Mouse (Mus musculus) erythroblast, adult 5-6 weeks (primary cell): ENCODE measurements at regions not wholly inside any gene's neighbourhood (a gene's known extent, or its start where the extent isn't known, plus 50 kb on each side); places are given as distances from the start of the nearest gene placed in this dataset.

ENCODE experiments used
- ATAC-seq: replicated peaks from 2 replicates; pipeline ENCODE4 v1.8.0; 2016; ENCODE audit warnings: moderate number of reproducible peaks, mild to moderate bottlenecking, moderate TSS enrichment, inconsistent platforms; ENCODE audit not compliant: poor library complexity, low FRiP score, severe bottlenecking

DNA sequence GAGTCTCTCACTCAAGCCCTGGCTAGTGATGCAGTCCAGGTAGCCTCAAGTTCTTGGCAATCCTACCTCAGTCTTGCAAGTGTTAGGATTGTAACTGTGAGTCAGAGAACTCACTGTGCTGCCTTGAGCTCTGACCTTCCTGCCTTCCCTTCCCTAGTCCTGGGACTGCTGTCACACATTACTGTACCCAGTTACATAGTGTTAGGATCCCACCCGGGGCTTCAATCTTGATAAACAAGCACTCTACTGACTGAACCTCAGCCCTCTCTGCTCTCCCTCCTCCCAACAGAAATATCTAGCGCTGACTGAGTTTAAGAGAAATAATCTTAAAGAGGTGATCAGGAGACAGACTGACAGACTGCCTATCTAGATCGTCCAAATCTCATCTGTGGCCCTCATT, 143.8 kb upstream of the Noct start:
- ATAC-seq: no peak

DNA sequence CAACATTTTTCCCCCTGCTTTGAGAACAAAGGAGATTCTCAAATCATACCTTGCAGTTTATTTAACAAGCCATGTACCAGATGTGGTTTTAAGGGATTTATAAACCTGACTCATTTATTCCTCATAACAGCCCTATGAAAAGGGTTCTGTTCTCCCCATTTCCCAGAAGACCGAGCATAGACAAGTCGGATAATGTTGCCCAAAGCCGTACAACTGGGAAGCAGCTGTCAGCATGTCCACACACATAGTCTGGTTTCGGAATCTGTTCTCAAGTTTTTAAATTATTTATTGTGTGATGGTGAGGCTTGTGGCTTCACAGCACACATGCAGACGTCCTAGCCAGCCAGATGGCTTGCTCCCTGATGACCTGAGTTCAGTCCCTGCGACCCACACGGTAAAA, 143.4 kb upstream of the Noct start:
- no peak for ATAC-seq

DNA sequence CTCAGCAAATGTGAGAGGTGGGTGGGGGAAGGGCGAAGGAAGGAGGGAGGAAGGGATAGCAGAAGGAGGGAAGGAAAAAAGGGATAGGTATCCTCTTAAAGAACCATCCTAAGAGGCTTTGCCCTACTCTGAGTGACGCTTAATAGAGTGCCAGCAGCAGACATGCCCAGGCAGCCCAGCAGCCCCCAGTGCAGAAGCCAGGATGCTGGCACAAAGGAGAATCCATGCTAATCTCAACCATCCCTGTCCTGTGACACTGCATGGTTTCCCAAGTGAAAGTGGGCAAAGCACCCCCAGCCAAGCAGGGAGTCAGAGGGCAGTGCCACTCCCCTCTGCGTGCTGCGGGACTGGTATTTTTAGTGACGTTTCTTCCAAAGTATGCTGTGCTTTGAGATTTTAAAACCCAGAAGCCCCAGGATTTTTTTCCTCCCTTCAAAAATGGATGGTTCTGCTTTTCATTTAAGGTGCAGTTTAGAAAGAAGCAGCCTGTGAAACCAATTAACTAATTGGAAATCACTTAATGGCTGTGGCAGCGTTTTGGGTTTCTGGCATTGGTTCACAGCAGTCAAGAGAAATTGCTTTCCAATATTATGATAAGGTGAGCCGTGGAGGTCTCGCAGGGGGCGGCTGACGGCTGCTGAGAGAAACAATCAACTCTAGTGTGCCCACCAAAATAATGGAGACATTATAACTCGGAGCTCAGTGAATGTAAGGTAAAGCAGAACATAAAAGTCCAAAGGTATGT, 141.2 kb upstream of the Noct start:
- ATAC-seq: no peak

DNA sequence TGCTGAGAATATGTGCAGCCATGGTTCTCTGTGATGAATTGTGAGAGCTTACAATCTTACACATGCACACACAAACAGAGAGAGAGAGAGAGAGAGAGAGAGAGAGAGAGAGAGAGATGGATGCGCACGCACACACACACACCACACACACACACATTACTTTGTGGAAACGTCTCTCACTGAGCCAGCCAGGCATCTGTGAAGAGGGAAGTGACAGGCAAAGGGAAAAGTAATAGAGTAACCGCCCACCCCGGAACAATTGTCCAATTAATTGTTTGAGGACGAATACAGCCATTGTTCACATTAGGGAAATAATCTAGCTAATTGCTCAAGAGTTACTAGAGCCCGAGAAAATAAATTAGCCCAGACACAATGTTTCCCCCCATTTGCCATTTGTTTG, 140.7 kb upstream of the Noct start:
- ATAC-seq: no peak

DNA sequence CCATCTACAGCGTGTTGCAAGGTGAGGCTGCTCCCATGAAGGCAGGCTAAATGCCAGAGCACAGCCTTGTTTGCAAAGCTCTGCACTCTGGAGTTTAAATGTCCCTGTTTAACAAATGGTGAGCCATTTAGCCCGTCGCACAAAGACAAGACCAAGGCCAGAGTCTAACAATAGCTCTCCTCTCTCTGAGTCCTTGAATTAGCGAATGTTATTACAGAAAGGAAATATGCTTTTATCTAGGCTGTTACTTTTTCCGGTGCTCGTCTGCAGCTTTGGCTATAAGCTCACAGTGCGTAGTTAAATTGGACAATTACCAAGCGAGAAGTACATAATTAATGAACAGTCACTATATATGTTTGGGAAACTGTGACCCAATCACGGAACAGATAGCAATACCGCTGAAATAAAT, 137.8 kb upstream of the Noct start:
- ATAC-seq: no peak

DNA sequence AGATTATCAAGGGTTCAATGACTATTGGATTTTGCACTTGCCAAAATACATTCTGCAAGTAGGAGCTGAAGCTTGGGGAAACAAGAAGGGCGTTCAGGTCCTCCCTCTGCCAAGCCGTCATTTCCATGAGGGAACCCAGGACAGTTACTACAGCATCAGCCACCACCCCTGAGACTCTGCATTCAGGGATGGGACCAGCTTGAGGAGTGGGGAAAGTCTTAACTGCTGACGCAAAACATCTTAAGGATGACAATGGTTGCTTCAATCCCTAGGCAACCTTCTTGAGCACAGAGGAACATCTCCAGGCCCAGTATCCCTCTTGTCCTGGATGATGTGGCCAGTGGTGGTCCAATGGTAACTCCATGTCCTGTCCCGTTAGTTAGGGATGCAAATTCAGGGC, 137.2 kb upstream of the Noct start:
- no peak for ATAC-seq

DNA sequence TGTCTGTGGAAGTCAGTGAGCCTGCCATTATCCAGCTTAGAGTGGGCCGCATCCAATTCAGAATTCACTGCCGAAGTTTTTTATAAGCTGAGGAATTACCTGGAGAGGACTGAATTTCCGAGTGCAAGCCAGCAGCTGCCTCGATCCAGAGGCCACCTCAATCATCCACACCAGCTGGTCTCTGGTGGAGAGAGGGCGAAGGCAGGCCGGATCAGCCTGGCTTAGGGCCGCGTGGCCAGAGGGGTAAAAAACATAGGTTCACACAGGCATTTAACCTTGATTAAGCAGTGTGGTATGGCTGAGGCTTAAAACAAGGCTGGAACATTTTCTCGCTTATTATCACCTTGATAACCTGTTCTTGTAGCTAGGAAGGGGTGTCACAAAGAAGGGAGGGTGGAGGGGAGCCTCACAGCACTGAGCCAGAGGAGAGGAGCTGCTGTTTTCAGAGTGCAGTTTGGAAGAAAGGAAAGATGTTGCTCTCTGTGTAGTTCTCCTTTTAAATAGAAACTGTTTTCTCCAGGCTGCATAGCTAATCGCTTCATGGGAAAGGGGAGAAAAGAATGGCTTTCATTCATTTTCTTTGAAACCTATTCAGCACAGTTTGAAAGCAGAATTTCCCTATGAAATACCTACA, 135.1 kb upstream of the Noct start:
- ATAC-seq: no peak

DNA sequence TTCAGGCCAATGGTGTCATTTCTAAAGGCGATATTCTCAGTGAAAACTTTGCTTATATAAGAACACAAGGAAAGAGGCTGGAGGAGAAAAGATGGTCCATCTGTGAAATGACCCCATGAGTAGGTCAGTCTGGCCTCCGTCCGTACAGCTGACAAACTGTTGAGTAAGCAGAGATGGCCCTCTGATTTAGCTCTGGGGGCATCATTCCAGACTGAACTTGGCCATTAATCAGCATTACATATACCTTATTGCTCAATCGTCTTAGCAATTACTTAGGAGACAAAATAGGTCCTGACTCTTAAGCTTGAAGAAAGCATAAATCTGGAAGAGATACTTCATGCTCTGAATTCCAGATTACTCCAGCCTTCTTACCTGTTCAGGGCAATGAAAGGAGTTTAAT, 132.8 kb upstream of the Noct start:
- no peak for ATAC-seq

DNA sequence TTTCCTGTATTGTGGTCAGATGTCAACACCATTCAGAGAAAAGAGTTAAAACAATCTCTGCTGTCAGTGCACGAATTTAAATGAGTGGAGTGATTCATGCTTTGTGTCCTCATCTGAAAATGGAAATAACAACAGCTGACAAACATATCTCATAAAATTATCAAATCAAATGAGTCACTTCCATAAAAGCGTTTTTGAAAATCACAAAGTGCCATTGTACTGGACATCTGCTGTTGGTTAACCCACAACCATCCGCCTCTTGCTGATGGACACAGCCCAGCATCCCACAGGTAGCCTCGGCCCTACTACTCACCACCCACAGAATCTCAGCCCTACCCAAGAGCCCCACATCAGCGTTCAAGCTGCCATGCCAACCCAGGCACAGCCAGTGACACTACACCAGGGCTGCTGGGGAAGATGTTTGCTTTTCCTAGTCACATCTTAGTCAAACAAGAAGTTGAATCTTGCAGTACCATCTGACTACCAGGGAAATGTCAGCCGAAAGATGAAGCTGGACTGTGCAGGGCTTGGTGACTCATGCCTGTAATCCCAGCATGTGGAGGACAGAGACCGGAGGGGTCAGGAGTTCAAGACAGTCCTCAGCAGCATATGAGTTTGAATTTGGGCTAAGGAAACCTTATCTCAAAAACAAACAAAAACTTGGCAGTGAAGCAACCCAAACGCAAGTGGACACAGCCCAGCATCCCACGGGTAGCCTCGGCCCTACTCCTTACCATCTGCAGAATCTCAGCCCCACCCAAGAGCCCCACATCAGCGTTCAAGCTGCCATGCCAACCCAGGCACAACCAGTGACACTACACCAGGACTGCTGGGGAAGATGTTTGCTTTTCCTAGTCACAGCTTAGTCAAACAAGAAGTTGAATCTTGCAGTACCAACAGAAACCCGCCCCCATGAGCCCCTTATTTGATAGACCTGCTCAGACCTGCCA, 131.9 kb upstream of the Noct start:
- ATAC-seq: no peak

DNA sequence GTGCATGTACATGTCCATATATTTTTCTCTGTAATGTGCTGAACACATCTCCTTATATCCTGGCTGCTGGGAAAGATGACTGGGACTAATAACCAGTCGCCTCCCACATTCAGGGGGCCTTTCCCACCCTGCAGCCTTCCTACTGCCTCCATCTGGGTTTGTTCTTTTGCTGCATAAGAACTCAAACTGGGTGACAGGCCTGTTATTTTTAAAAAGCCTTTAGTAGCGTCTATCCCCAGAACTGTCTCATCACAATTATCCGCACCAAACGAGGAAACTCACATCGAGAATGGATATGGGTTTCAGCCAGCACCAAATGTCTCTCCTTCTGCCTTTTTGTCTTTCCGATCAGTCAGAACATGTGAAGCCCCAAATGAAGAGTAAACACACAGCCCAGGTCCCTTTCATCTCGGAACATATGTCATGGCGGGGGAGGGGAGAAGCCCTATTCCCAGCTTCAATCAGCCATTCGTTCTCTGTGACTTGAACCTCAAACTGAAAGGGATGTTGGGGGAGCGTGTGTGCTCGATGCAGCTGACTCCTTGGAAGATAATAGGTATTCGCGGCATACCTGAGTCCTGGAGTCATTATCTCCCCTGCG, 128.3 kb upstream of the Noct start:
- ATAC-seq: no peak

DNA sequence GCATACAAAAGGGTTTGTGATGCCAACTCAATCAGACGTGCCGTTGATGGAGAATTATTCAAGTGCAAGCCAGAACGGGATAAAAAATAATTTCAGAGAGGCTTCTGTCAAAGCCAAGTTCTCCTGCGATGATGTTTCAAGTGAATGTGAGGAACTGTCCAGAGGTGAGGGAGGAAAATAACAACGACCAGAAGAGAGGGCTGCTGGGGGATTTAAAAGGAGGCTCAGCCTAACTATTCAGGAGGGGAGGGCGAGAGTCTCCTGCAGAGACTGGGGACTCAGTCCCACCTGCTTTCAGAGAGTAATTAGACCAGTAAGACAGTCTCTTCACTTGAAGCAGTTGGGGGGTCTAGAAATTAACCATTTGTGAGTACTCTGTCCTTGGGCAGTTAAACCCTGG, 127.7 kb upstream of the Noct start:
- ATAC-seq: no peak

DNA sequence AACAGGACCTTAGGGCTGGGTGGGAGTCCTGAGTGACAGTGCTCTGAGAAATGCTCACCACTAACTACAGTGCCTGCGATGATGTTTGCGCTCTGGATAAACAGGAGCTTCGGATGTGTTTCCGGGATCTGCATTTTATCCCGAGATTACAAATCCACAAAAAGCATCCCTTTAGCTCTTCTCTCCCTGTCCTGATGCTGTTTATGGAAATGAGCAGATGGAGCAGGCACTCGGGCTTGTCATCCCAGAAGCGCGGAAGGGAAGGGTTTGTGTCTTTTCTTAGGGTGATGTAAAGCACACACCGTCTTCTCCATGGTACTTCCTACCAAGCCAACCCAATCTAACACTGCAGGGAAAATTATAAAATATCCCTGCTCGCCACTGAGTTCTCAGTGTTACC, 126.9 kb upstream of the Noct start:
- no peak for ATAC-seq

DNA sequence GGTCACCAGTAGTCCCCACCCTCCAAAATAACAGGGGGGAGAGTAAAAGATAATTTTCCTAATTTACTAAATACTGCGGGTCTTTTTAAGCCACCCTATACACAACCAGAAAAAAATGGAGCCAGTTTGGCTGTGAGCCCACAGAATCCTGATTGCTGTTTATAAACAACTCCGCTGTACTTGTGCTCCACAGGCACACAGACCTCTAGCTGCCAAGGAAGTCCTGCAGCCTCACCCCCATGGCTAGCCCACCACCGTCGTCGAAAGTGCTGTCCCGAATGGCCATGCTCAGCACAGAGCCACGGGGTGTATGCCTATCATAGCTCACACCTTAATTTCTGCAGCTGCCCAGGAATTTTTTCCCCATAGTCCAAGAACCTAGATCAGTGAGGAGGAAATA, 124.3 kb upstream of the Noct start:
- ATAC-seq: no peak

DNA sequence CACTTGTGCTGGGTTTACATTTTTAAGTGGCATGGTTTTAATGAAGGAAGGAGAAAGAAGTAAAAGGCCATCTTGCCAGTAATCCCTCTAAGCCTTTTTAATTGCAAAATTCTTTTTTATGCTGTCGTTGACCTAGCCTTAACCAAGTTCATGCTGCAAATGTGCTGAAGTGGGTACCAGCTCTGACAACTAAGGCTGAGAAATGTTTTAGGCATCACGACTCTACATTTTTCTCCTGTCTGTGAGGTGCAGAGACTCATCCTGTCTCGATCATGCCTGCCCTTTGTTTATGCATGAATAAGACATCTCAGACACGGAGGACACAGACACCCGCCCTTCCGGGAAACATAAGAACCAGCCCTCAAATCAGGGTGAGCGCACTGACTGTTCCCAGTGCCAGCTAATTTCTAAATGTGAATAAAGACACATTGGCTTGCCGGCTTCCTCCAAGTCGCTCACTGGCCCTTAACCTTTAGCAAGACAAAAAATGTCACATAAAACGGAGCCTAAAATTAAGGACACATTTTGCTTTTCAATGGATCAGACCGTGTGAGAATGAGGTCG, 115.5 kb upstream of the Noct start:
- ATAC-seq: no peak

DNA sequence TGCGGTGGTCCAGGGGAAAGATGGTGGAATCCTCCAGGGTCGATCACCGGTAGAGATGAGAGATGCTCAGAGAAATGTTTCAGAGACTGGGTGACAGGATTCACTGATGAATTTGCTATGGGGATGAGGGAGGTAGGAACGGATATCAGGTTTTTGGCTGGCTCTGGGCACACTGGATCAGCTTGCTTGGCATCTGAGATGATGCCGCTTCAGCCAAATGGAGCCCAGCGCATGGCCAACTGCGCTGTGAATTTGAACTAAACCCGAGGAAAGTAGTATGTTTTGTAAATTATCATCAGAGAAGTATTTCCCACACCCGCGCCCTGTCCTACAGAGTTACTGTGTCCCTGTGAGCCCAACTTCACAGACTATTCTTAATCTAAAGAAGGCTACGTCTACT, 113.0 kb upstream of the Noct start:
- ATAC-seq: no peak

DNA sequence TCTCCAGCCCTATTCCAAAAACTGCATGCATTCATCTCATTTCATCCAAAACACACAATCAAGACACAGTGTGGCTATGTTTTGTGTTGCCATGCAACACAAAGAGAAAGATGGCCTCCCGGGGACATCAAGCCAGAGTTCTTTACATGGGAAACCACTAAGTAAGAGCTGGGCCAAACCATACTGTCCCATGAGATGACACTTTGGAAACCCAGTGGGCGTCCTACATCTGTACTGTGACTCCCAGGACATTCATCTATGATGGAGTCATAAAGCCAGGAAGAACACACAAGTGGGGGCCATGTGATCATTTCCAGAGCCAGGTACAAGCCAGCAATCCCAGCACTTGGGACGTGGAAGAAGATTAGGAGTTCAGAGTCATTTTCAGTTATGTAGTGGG, 111.9 kb upstream of the Noct start:
- no peak for ATAC-seq

DNA sequence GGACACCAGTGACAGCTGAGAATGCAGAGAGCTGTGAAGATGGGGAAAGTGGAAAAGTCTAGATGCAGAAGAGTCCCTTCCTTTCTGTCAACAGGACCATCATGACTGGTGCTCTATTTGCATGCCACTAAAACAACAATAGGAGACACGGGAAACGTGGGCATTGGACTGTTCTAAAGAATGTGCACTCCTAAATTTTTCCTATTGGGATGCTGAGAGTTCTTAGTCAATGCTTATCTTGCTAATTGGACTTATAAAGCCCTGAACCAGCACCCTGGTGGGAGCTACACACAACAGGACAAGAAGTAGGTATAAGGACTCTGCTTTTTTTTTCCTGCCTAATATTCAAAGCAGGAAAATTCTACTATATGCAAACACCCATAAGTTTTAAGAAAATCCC, 108.3 kb upstream of the Noct start:
- ATAC-seq: no peak

DNA sequence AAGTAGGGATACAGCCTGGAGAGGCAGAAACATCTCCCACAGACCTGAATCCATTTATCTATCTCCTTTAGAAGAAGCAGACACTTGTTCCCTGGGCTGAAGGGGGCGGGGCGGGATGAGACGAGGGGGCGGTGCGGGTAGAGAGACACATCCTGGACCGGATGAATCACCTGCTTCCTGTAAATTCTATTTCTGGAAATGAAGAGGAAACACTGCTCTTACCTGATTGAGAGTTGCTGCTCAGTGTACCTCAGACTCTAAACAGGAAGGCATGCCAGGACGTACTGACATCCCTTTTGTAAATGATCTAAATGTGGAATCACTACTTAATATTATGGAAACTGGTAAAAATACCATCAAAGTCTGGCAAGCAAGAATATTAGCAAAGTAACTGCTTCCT, 105.5 kb upstream of the Noct start:
- ATAC-seq: no peak

DNA sequence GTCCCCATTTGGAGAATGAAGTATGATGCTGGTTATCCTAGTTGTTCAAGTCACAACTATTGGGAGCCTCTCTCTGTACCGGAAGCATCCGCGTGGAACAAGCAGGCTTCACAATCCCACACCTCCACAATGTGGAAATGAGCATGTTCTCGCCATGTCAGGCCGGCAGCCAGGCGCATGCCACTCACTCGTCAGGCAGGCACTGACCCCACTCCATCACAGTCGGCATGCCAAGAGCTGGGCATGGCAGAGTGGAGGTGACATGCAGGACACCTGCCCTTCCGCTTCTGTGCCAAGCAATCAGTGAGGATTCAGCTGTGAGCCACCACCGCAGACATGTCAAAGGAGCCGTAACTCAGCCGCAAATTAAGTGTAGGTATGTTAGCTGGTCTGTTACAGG, 103.7 kb upstream of the Noct start:
- no peak for ATAC-seq
